Mouse (Mus musculus): ENCODE data around the gene Ppp1r14d.

DNA sequence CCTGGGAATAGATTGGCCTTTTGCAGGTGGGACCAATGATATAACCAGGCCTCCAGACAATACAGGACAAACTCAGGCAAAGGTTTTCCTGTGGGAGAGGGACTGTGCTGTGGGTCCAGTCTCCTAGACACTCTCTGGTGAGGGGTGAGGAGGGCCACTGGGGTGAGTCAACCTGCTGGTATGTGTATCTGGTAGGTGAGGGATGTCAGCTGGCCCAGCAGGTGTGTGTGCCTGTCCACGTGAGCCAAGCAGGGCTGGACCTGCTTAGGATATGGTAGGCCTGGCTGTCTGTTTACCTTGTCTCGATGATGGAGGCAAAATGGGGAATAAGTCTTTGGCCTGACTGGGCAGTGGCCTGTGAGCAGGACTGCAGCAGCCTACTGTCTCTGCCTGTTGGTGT is 9.0 kb upstream of the Ppp1r14d start:
- no peak for TF ChIP-seq EP300 (IDR thresholded peaks at IDR 0.05; ENCODE audit: low read depth)
- no peak for TF ChIP-seq CTCF (IDR thresholded peaks at IDR 0.05; ENCODE audit: low read depth)
